Mouse (Mus musculus): ENCODE data around the gene Nfs1.
A peak's percentile ranks its signal among the peaks of the same experiment; 100 is the strongest.
"Not testable (repeated sequence)": the region's sequence is repeated elsewhere in the genome, so short reads cannot be mapped to it uniquely, and the experiment has no call there.

Nfs1 gene

DNA sequence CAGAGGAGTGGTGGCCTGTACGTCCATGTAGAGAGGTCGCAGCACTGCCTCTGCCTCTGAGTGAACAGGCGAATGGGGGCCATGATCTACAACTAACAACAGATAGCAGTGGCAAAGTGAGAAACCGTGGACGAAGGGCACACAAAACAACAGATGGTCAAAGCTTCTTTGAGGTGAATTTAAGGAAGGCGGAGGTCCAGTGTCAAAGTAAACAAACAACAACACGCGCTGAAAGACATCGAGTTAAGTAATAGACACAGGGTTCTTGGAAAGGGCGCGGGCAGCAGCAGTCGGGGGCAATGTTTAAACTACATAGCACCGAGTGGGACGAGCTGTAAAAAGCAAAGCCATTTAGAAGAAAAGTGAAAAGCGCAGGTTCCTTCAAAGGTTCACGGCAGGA is 619 bp downstream of the Nfs1 start:
- DNase-seq, result no peak

DNA sequence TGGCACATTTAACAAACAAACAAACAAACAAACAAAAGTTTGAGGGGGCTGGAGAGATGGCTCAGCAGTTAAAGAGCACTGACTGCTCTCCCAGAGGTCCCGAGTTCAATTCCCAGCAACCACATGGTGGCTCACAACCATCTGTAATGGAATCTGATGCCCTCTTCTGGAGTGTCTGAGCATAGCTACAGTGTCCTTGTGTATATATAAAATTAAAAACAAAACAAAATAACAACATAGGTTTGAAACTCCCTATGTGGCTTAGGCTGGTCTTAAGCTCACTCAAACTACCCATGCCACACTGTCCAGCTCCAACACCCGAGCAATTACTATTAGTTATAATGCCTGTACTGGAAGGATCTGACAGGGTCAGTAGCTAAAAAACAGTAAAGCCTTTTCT is 1.2 kb downstream of the Nfs1 start:
- DNase-seq, result no peak

DNA sequence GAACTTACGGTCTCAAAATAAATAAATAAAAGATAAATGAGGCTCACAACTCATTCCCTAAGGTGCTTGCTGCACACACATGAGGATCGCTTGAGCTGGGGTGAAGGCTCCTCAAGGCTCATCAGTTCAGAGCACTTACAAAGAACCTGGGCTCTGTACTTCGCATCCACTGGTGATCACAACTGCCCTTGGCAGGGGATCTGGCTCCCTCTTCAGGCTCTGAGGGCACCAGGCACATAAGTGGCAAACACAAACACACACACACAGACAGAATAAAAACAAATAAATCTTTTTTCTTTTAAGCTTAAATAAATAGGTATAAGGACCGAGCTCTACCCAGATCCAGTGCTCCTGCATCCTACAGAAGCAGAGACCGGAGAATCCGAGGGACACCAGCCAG is 8.3 kb downstream of the Nfs1 start:
- no peak for DNase-seq

DNA sequence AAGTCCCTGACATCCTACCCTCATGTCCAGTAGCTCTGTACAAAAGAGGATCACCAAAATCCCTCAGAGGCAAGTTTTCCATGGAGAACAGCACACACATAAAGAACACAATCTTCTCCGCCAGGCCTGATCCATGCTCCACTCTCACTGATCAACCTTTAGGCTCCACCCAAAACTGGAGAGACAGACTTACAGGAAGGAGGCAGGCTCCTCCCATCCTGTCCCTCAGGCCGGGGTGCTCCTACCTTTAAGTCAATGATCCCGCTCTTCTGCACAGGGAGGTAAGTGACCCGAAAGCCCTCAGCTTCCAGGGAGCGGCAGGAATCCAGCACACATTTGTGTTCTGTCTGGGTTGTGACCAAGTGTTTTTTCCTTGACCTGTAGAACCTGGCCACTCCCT is 9.8 kb downstream of the Nfs1 start:
- no peak for DNase-seq

DNA sequence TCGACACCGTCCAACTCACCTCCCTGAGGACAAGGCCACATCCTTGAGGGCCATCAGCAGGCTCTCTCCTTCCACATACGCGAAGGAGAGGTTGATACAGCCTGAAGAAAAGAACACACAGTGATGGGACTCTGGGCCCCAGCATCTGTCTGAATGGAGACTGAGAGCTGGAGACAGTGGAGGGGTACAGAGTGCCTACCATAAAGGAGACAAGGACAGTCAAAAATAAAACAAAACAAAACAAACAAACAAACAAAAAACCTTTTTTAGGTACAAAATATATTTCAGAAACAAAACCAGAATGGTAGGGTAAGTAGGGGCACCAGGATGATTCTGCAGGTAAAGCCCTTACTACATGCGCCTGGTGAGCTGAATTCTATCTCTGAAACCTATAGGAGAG is 17.0 kb downstream of the Nfs1 start, which contains the start of gene Gm28036:
TSS of gene Gm28036 (minus strand) at position 101 of the 400 bp plus-strand sequence.
- no peak for DNase-seq

DNA sequence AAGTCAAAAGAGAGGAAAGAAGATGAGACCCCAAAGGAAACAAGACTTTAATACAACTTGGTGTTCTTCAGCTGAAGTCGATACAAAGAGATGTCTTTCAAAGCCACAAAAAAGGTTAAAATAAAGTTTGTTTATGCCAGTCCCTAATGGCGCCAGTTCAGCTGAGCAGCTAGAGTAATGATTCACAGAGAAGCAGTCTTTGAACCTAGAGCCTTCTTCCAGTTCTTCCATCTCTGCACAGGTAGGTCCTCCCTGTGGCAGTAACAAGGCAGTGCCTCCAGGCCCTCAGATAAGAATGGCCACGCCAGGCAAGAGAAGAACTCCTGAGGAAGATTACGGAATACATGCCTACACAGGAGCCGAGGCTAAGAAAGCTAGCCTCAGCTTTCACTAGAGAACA is 20.3 kb downstream of the Nfs1 start:
- no peak for DNase-seq

DNA sequence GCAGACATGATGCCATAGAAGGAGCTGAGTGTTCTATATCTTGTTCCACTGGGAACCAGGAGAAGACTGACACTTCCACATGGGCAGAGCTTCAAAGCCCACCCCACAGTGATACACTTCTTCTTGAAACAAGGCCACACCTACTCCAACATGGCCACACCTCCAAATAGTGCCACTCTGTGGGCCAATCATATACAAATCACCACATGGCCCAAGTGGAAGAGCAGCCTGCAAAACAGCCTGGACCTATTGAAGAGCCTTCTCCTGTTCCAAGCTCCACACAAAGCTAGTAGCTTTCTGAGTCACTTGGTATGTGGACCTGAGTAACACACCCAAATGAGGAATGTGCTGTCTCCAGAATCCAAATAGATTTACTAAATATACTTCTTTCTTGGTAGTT is 24.4 kb downstream of the Nfs1 start:
- DNase-seq, result no peak

DNA sequence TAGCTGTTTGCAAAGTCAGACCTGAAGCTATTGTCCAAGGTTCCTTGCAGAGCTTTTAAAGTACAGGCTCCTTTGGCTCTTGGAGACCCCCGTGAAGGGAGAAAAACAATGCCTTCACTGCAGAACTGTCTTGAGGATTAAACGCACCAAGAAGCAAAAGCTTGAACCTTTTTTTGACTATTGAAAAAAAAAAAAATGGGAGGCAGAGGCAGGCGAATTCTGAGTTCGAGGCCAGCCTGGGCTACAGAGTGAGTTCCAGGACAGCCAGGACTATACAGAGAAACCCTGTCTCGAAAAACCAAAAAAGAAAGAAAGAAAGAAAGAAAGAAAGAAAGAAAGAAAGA is 31.9 kb downstream of the Nfs1 start:
- DNase-seq, result not testable (repeated sequence)

DNA sequence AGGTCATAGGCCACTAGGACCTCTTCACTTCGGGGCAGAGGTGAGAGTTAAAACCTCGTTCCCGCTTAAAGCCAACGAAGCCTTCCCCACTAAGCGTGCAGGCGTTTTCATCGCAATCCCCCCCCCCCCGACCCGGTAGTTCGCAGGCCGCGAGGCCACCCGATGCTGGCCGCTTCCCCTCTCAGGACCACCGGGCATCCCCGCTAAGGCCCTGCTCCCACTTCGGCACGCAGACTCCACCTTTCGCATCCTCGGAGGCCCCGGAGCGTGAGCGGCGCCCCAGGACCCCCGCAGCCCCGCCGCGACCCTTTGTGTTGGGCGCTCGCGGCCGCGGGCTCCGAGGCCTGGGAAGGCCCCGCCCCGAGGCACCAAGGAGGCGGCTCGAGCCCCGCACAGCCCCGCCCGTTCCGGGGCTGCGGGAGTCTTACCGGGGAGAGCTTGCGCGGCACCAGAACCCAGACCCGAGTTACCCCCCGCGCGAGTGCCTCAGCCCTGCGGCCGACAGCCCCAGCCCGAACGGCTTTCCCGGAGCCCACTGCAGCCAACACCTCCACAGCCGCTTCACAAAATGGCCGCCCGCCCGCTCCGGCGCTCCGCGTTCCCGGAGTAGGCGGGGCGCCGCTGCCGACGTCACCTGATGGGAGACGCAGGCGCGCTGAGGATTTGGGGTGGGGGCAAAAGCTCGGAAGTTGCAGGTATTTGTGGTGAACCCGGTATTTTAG is 32.5 kb downstream of the Nfs1 start, which contains the start of the genes Cpne1 and Rbm12:
TSS of gene Cpne1 (minus strand) at position 608 of the 722 bp plus-strand sequence.
TSS of gene Rbm12 (minus strand) at position 621 of the 722 bp plus-strand sequence.
- peak; percentile 94 to 95 for DNase-seq

DNA sequence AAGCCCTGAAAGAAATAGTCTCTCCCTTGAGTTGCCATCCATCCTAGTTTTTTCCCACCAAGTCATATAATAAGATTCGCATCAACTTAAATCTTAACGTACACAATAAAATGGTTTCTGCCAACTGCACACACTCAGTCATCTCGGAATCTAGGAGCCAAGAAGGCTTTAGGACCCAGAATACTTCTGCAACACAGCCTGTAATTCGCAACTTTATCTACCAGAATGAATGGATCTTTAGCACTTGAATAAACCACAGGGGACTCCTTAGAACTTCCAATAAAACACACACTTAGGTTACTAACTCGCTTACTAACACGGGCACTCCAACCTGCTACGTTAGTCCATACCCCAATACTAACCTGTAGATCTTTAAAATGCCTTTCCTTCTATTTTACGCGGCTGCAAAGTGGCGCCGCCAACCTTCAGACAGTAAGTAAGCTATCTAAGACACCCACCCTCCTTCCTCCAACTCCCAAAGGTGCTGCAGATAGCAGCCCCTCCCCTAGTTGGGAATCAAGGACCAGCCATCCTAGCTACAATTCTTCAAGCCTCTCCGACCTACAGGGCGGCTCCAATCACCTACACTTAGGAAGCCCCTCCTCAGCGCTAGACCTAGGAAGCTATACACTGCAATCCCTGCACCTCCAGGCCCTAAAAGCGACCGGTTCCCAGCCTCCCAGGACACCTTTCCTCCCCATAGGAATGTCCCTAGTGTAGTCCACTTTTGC is 33.2 kb downstream of the Nfs1 start:
- DNase-seq, result no peak

DNA sequence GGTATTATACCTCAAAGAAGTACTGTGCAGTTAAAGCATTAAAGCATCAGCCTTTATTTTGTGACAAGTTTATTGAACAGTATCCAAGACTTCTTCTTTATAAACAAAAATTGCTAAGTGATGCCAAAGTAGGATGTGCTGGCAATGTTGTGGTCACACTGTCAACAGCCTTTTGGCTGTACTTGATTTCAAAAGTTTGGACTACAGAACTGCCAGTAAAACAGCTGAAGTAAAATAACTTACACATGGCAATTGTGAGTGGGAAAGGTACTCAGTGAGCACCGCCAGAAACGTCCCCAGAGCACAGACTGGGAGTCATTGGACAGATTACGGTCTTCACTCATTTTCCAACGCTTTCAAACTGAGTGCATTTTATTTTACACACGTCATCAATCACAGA is 52.1 kb downstream of the Nfs1 start:
- no peak for DNase-seq

DNA sequence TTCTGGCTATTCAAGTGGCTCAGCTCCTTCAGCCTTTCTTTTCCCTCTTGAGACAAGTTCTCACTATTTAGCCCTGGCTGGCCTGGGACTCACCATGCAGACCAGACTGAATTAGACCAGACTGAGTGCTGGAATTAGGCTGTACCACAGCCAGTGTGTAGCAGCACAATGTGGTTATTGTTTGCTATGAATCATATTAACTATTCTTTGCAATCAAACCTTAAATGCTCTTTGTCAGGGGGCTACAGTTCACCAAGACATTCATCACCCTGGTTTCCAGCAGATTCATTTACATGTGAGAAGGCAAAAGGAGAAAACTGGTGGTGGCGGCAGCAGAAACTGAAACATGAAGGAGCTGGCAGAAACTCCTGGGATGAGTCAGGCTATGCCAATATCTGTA is 54.2 kb downstream of the Nfs1 start:
- no peak for DNase-seq

DNA sequence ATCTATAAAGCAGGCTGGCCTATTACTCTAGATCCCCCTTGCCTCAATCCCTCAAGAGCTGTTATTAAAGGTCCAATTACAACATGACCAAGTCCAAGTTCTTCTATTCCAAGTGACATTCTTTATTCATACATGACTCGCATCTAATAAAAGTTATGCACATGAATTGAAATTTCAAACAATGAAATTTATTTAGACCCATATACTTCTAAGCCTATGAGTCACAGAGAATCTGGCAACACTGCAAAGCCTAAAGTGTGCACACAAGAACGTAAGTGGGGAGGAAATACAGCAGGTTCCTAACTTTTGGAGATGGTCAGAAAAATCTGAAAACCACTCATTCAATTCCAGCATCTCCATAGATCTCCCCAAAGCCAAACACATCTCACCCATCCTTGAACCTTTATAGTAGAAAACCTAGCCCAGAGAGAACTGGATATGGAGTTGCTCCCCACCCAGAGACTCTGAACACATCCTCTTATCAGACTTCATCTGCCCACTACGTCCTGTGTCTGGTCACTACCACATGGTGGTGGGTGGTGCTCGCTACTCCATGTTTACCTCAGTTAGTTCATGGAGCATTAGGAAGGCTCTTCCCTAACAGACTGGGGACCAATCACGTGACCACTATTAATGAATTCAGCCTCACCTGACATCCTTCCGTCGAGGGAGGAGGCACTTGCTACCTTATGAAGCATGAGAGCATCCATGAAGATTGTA is 56.4 kb downstream of the Nfs1 start:
- DNase-seq, result no peak

DNA sequence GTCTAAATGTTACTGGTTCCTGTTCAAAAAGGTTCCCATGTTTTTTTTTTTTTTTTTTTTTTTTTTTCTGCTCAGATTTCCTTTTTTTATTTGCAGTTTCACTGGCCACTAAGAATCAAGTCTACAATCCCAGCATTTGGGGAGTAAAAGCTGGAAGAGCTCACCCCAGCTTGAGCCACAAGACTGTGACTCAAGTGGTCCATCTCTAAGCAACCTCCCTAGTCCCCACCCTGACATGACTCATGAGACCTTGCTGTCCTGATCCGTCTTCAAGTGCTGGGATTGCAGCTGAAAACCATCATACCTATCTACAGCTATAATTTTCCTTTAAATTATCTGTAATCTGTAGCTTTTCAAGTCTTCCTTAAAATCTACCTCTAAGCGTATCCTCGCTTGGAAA is 59.4 kb downstream of the Nfs1 start:
- no peak for DNase-seq

DNA sequence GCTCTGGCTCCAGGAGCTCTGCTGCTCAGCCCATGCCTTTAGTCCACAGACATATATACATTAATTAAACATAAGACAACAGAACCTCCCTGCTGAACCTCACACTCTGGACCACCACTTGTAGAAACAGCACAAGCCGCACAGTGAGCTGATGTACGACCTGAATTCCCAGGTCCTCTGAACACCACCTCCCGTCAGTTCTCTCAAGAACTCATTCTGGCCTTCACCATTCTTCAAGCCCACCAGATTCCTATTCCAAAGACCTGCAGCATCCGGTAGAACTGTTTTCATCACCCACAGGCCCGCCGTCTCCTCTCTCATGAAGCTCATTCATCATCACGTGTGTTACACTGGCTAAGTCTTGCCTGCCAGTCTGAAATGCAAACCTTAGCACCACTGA is 63.6 kb downstream of the Nfs1 start:
- DNase-seq, result no peak

DNA sequence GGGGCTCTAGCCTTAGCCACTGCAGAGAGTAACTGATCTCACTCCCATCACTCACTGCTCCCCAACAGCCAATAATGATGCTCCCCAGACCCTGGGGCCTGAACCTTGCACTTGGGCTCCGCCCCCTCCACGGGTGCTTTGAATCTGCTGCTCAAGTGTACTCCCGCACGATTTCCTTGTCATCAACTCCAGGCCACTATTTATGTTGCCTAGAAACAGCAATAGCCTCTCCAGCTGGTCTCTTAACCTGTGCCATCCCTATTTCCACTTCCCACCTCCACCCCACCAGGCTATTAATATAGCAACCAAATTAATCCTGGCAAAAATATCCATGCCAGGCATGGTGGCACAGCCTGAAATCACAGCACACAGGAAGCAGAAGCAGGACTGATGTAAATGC is 64.3 kb downstream of the Nfs1 start:
- no peak for DNase-seq

DNA sequence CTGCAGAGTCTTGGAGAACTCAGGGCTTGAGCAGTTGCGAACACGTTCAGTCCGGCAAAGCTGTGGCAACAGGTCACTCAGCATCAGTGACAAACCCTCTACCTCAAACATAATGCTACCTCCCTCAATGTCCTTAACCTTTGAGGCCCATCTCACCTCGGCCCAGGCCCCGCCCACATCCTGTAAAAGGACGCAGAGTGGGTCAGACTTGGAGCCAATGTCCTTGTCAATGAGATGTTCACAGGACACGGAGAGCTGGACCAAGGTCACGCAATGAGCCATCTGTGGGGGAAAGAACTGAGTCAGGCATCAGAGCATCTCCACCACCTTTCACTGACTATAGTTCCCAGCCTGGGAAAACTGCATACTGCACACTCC is 64.8 kb downstream of the Nfs1 start:
- DNase-seq, result no peak

DNA sequence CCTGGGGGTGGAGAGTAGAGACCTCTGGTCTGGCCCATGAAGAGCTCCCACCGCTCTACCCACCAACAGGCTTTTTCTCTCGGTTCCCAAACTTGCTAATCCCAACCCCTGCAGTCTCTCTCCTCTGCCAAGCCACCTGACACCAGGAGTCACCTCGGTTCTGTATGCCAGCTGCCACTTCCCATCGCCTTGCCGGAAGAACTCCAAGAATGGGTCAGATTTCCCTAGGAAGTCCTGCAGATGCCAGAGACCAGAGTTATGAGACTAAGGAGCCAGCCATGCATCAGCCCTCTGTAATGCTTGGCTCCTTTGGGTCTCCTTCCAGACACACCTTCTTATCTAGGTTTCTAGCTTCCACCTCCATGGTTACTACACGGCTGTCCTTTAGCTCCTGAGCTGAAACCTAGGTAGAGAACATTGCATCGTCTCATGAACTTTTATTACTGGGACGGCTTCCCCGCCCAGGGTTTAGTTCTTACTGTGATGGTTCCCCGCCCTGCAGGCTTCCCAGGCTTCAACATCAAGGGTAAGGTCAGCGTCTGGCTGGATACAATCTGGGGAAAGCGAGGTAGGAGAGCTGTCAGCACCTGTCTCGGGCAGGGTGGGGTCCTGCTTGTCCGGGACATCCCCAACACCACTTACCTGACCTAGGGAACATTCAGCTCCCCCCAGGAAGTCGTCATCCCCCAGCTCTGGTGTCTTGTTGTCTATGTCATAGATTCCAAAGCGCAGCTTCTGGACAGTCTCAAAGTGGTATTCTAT is 65.4 kb downstream of the Nfs1 start:
- DNase-seq, result no peak

DNA sequence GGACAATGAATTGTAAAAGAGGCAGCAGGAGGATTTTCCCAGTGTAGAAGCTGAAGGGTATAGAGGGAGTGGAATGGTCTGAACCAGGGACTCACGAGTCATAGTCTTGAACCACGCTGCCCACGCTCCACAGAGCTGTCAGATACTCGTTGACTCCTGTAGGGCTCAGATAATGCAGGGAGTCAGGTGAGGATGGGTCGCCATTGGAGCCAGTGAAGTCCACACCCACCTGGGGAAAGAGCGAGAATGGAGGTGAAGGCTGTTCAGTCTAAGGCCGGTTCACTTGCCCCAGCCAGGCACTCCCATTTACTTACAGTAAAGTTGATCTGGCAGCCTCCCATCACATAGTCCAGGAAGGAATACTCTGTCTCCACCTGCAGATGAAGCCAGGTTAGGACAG is 66.5 kb downstream of the Nfs1 start:
- no peak for DNase-seq

DNA sequence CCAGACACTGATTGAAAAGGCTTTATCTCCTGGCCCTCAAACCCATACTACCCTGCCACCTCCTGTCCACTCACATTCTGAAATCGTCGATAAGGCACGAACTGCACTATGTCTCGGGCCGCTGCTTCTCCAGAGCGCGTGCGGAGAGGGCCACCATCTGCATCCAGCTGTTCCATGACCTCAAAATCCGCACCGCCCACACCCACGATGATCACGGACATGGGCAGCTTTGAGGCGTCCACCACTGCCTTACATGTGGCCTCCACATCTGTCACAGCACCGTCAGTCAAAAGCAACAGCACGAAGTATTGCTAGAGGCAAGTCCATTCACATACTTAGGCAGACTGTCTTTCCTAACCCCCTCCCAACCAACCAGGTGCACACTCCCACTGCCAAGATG is 70.3 kb downstream of the Nfs1 start:
- peak in 1 of 2 experiments; percentile 71 for DNase-seq

Measured in lung, postnatal 4 days (tissue).